ENCODE assay signal across 16 mouse cellular contexts in the genomic region with DNA sequence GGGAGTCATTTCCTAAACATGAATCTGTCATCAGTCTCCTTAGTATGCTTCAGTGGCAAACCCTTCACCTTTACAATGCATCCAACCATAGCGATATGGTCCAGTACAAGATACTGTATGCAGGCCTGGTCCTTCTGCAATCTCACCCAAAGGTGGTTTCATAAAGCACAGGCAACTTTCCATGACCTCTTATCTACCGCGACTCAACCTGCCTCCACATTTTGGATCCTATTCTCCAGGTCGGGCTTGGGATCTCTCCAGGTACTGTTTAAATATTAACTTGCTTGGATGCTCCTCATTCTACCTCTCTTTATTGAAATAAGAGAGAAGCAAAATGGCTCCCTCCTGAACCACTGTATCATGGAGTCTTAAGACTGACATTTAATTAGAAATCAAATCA.
"Had no signal": no experiment of that assay in that cellular context is flagged by ENCODE, and none has a peak within 500 bp of the region (broad histone marks: within the 10 kb centered on the region; RNA-seq: fewer than 3 reads in every experiment).

No protein-coding gene starts in this region.

- H3K27ac ChIP-seq: neural tube, embryonic 13.5 days; neural tube, embryonic 15.5 days; stomach, embryonic 15.5 days; stomach, postnatal 0 days had no signal

- H3K9ac ChIP-seq: neural tube, embryonic 13.5 days; neural tube, embryonic 15.5 days; stomach, embryonic 15.5 days had no signal

- H3K36me3 ChIP-seq: neural tube, embryonic 13.5 days; neural tube, embryonic 15.5 days; stomach, embryonic 15.5 days had no signal

- H3K27me3 ChIP-seq: neural tube, embryonic 13.5 days; neural tube, embryonic 15.5 days; stomach, embryonic 15.5 days had no signal

- H3K4me1 ChIP-seq: neural tube, embryonic 13.5 days; neural tube, embryonic 15.5 days; stomach, embryonic 15.5 days had no signal

- DNase-seq: retina, postnatal 1 day; right cerebral cortex, adult 18-20 months; right cerebral cortex, postnatal 14 days; right cerebral cortex, postnatal 25 days; right cerebral cortex, postnatal 4 days; spleen, adult 18-20 months; thymus, adult 18-20 months; thymus, adult 2 months; thymus, postnatal 14 days; thymus, postnatal 25 days; thymus, postnatal 36 days; thymus, postnatal 4 days had no signal

- H3K4me3 ChIP-seq: neural tube, embryonic 13.5 days; neural tube, embryonic 15.5 days; stomach, embryonic 15.5 days had no signal
